Mouse (Mus musculus) right cerebral cortex, postnatal 14 days (tissue): ENCODE measurements around the gene Rbpjl.

Experiments used
- DNase-seq: peaks from one replicate; pipeline ENCODE4 v3.0.0; 2022

Gene Rbpjl

GRCm38 (mm10) chr2:164396076-164396475 is 6.9 kb upstream of the Rbpjl start:
- no peak for DNase-seq

GRCm38 (mm10) chr2:164396911-164397310 is 6.0 kb upstream of the Rbpjl start:
- no peak for DNase-seq

- peak; percentile 38 for DNase-seq
Measured at GRCm38 (mm10) chr2:164403396-164404081, 598 bp downstream of the Rbpjl start.

- no peak for DNase-seq
Measured at GRCm38 (mm10) chr2:164404082-164404990, 1.4 kb downstream of the Rbpjl start.

GRCm38 (mm10) chr2:164405060-164405459 is 2.1 kb downstream of the Rbpjl start, which contains the start of gene Matn4:
Gene Matn4, minus strand, starts transcription at chr2:164405160.
- no peak for DNase-seq

- DNase-seq = no peak
Measured at GRCm38 (mm10) chr2:164405519-164405918, 2.6 kb downstream of the Rbpjl start.

GRCm38 (mm10) chr2:164407708-164408107 is 4.8 kb downstream of the Rbpjl start:
- peak; percentile 76 for DNase-seq

GRCm38 (mm10) chr2:164414167-164414566 is 11.2 kb downstream of the Rbpjl start:
- no peak for DNase-seq

GRCm38 (mm10) chr2:164414581-164414980 is 11.6 kb downstream of the Rbpjl start:
- DNase-seq = no peak

GRCm38 (mm10) chr2:164417198-164417597 is 14.3 kb downstream of the Rbpjl start:
- no peak for DNase-seq

- no peak for DNase-seq
Measured at GRCm38 (mm10) chr2:164418308-164418875, 15.5 kb downstream of the Rbpjl start.

- DNase-seq = no peak
Measured at GRCm38 (mm10) chr2:164419489-164419888, 16.5 kb downstream of the Rbpjl start.

- no peak for DNase-seq
Measured at GRCm38 (mm10) chr2:164421306-164421705, 18.4 kb downstream of the Rbpjl start.

GRCm38 (mm10) chr2:164421979-164422378 is 19.0 kb downstream of the Rbpjl start:
- no peak for DNase-seq

GRCm38 (mm10) chr2:164422675-164423393 is 19.9 kb downstream of the Rbpjl start:
- DNase-seq = no peak

GRCm38 (mm10) chr2:164423464-164423863 is 20.5 kb downstream of the Rbpjl start:
- no peak for DNase-seq

GRCm38 (mm10) chr2:164424406-164424805 is 21.5 kb downstream of the Rbpjl start:
- DNase-seq = no peak

GRCm38 (mm10) chr2:164425401-164425800 is 22.5 kb downstream of the Rbpjl start:
- DNase-seq = no peak

- no peak for DNase-seq
Measured at GRCm38 (mm10) chr2:164426121-164426520, 23.2 kb downstream of the Rbpjl start.

GRCm38 (mm10) chr2:164426952-164427351 is 24.0 kb downstream of the Rbpjl start:
- DNase-seq = no peak

GRCm38 (mm10) chr2:164428451-164428850 is 25.5 kb downstream of the Rbpjl start:
- no peak for DNase-seq

GRCm38 (mm10) chr2:164429881-164430615 is 27.1 kb downstream of the Rbpjl start:
- no peak for DNase-seq
